Mouse (Mus musculus): Measurements from ENCODE around the gene Mllt3. TPM values are rescaled to one million over a fixed set of nuclear protein-coding genes. Genes with fewer than 3 reads are reported as not detected.

The Mllt3 gene
- polyA plus RNA-seq, 1 experiment: 11.6 TPM

DNA sequence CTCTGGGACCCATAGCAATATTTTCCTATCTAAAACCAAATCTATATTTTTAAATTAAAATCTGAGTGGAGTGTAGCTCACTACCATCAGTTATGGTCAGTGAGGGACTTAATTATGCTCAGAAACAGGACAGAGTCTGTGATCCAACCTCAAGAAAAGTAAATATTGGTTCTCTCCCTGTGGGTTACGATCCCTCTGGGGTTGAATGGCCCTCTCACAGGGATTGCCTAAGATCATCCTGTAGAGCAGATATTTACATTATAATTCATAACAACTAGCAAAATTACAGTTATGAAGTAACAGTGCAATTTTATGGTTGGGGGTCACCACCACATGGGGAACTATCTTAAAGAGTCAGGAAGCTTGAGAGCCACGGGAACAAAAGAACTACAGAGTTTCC lies 152.9 kb downstream of the Mllt3 start:
- WGBS: 88% methylated on average over 2 of the region's 2 CpGs

DNA sequence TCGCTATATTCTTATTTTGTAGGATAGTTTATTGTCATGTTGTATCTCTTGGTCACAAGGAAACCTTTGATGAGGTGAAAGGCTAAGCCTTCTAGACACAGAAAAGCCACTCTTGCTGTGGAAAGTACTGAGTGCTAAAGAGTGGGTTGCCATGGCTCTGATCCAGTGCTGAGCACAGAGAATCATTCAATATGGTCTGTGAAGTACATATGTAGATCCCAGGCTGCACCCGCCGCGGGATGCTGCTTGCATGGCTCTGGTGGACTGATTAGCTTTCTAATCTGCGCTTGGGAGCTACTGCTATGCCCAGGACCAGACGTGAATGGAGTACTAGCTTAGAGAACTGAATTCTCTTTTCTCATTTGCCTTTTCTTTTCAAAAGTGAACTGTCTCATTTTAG lies 154.5 kb downstream of the Mllt3 start:
- Histone ChIP-seq H3K36me3 (ENCODE audit: control insufficient read depth, insufficient read depth, low read length) (0 out of 2 replicates have a peak, but pooled peaks cover 1% of the 10 kb centered on the region), H3K4me3 (ENCODE audit: control insufficient read depth, insufficient read depth, low read length) (no peak overlapping the region), H3K4me1 (replicated peaks; ENCODE audit: control insufficient read depth, insufficient read depth, low read length) (no peaks in the 10 kb centered on the region), H3K27ac (ENCODE audit: control insufficient read depth, insufficient read depth, low read length) (no peak overlapping the region), H3K27me3 (ENCODE audit: control insufficient read depth, insufficient read depth, low read length) (no peaks in the 10 kb centered on the region)
- 95% methylated on average over 6 of the region's 6 CpGs for WGBS
- no peak for DNase-seq
- no peak for TF ChIP-seq CTCF (IDR thresholded peaks at IDR 0.05; ENCODE audit: borderline replicate concordance, control insufficient read depth, extremely low read depth, insufficient read depth, low read length, poor library complexity)
- TF ChIP-seq POLR2A (IDR thresholded peaks at IDR 0.05; ENCODE audit: control insufficient read depth, extremely low read depth, insufficient read depth, low read length, poor library complexity): no peak

More for the DNA sequence above, 152.9 kb downstream of the Mllt3 start:
- Histone ChIP-seq H3K36me3 (ENCODE audit: control insufficient read depth, insufficient read depth, low read length) (no peaks in the 10 kb centered on the region), H3K27me3 (ENCODE audit: control insufficient read depth, insufficient read depth, low read length) (no peaks in the 10 kb centered on the region), H3K27ac (ENCODE audit: control insufficient read depth, insufficient read depth, low read length) (no peak overlapping the region), H3K4me3 (ENCODE audit: control insufficient read depth, insufficient read depth, low read length) (no peak overlapping the region), H3K4me1 (replicated peaks; ENCODE audit: control insufficient read depth, insufficient read depth, low read length) (no peaks in the 10 kb centered on the region)
- no peak for DNase-seq
- no peak for TF ChIP-seq POLR2A (IDR thresholded peaks at IDR 0.05; ENCODE audit: control insufficient read depth, extremely low read depth, insufficient read depth, low read length, poor library complexity)
- TF ChIP-seq CTCF (IDR thresholded peaks at IDR 0.05; ENCODE audit: borderline replicate concordance, control insufficient read depth, extremely low read depth, insufficient read depth, low read length, poor library complexity): no peak

DNA sequence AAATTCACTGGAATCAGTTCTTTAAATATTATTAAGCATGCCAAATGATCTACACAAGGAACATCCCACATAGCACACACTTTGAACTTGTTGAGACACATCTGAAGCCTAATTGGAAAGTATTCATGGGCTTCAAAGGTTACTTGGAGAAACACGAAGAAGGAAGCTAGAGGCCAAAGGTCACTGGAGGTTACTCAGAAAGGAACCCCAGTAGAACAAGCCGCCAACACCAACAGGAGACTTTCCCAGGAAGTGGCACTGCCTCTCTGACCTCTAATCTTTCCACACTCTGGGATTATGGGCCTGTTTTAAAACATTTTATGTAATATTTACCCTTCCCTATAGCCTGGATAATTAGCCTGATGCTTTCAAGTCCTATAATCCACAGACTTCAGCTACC lies 162.6 kb downstream of the Mllt3 start:
- no peaks in the 10 kb centered on the region for H3K27me3 ChIP-seq (ENCODE audit: control insufficient read depth, insufficient read depth, low read length)
- H3K36me3 ChIP-seq (ENCODE audit: control insufficient read depth, insufficient read depth, low read length): peaks cover 7% of the 10 kb centered on the region; the same call in 1 of the 2 replicates
- H3K4me1 ChIP-seq (replicated peaks; ENCODE audit: control insufficient read depth, insufficient read depth, low read length): no peaks in the 10 kb centered on the region
- 80% methylated on average over 2 of the region's 2 CpGs for WGBS
- H3K27ac ChIP-seq (ENCODE audit: control insufficient read depth, insufficient read depth, low read length): no peak overlapping the region
- DNase-seq: no peak
- TF ChIP-seq POLR2A (IDR thresholded peaks at IDR 0.05; ENCODE audit: control insufficient read depth, extremely low read depth, insufficient read depth, low read length, poor library complexity): no peak
- no peak for TF ChIP-seq CTCF (IDR thresholded peaks at IDR 0.05; ENCODE audit: borderline replicate concordance, control insufficient read depth, extremely low read depth, insufficient read depth, low read length, poor library complexity)
- no peak overlapping the region for H3K4me3 ChIP-seq (ENCODE audit: control insufficient read depth, insufficient read depth, low read length)

DNA sequence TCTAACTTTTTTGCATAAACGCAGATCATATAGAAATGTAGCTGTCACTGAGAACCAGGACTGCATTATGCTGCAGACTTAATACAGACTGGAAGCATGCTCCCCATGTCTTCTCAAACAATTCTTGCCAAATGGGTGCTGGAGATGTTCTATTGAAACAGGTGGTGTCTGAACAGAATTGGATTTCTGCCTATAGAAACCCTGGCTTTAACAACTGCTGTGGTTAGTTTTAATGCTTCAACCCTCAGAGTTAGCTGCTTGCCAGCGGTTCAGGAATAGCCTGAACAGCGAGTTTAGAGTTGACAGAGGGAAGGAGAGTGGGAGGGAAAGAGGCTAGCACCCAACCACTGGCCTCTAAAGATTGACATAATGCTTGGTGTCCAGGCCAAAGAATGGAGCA lies 166.6 kb downstream of the Mllt3 start:
- no peaks in the 10 kb centered on the region for H3K27me3 ChIP-seq (ENCODE audit: control insufficient read depth, insufficient read depth, low read length)
- 90% methylated on average over 3 of the region's 3 CpGs for WGBS
- DNase-seq: no peak
- TF ChIP-seq POLR2A (IDR thresholded peaks at IDR 0.05; ENCODE audit: control insufficient read depth, extremely low read depth, insufficient read depth, low read length, poor library complexity) (no peak), CTCF (IDR thresholded peaks at IDR 0.05; ENCODE audit: borderline replicate concordance, control insufficient read depth, extremely low read depth, insufficient read depth, low read length, poor library complexity) (no peak)
- H3K4me3 ChIP-seq (ENCODE audit: control insufficient read depth, insufficient read depth, low read length): no peak overlapping the region
- H3K27ac ChIP-seq (ENCODE audit: control insufficient read depth, insufficient read depth, low read length): no peak overlapping the region
- H3K36me3 ChIP-seq (ENCODE audit: control insufficient read depth, insufficient read depth, low read length): no peaks in the 10 kb centered on the region
- H3K4me1 ChIP-seq (replicated peaks; ENCODE audit: control insufficient read depth, insufficient read depth, low read length): no peaks in the 10 kb centered on the region

- 66% methylated on average over 3 of the region's 3 CpGs for WGBS
- DNase-seq: no peak
These were observed 167.3 kb downstream of the Mllt3 start for GRCm38 (mm10) chr4:87865848-87866247.

DNA sequence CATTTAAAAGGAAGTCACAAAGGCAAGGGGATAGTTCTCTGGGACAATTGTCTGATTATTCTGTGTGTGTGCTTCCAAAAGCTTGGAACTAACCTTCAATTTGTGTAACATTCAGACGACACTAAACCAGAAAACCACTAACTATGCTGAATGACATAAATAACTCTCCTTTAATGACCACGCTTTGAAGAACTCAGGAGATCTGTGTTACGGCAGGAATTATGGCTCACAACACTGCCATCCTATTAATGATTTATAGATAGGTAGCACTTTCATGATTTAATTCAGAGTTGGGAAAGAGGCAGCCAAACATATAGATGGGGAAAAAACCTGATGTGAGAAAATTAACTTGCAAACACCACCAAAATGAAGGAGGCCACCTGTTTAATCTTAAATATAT lies 168.1 kb downstream of the Mllt3 start:
- Histone ChIP-seq H3K27ac (ENCODE audit: control insufficient read depth, insufficient read depth, low read length) (no peak overlapping the region), H3K36me3 (ENCODE audit: control insufficient read depth, insufficient read depth, low read length) (no peaks in the 10 kb centered on the region), H3K4me3 (ENCODE audit: control insufficient read depth, insufficient read depth, low read length) (no peak overlapping the region), H3K4me1 (replicated peaks; ENCODE audit: control insufficient read depth, insufficient read depth, low read length) (no peaks in the 10 kb centered on the region), H3K27me3 (ENCODE audit: control insufficient read depth, insufficient read depth, low read length) (no peaks in the 10 kb centered on the region)
- no peak for DNase-seq
- whole genome bisulfite sequencing: 91% methylated on average over 3 of the region's 3 CpGs
- TF ChIP-seq CTCF (IDR thresholded peaks at IDR 0.05; ENCODE audit: borderline replicate concordance, control insufficient read depth, extremely low read depth, insufficient read depth, low read length, poor library complexity): no peak
- no peak for TF ChIP-seq POLR2A (IDR thresholded peaks at IDR 0.05; ENCODE audit: control insufficient read depth, extremely low read depth, insufficient read depth, low read length, poor library complexity)

More at GRCm38 (mm10) chr4:87865848-87866247, 167.3 kb downstream of the Mllt3 start:
- Histone ChIP-seq H3K36me3 (ENCODE audit: control insufficient read depth, insufficient read depth, low read length) (no peaks in the 10 kb centered on the region), H3K4me3 (ENCODE audit: control insufficient read depth, insufficient read depth, low read length) (no peak overlapping the region), H3K4me1 (replicated peaks; ENCODE audit: control insufficient read depth, insufficient read depth, low read length) (no peaks in the 10 kb centered on the region), H3K27ac (ENCODE audit: control insufficient read depth, insufficient read depth, low read length) (no peak overlapping the region), H3K27me3 (ENCODE audit: control insufficient read depth, insufficient read depth, low read length) (no peaks in the 10 kb centered on the region)
- TF ChIP-seq POLR2A (IDR thresholded peaks at IDR 0.05; ENCODE audit: control insufficient read depth, extremely low read depth, insufficient read depth, low read length, poor library complexity) (no peak), CTCF (IDR thresholded peaks at IDR 0.05; ENCODE audit: borderline replicate concordance, control insufficient read depth, extremely low read depth, insufficient read depth, low read length, poor library complexity) (no peak)

- TF ChIP-seq CTCF (IDR thresholded peaks at IDR 0.05; ENCODE audit: borderline replicate concordance, control insufficient read depth, extremely low read depth, insufficient read depth, low read length, poor library complexity): no peak
- no peak for TF ChIP-seq POLR2A (IDR thresholded peaks at IDR 0.05; ENCODE audit: control insufficient read depth, extremely low read depth, insufficient read depth, low read length, poor library complexity)
- 91% methylated on average over 5 of the region's 5 CpGs for WGBS
These were observed 170.0 kb downstream of the Mllt3 start for GRCm38 (mm10) chr4:87863212-87863611.

More at GRCm38 (mm10) chr4:87863212-87863611, 170.0 kb downstream of the Mllt3 start:
- Histone ChIP-seq H3K4me1 (replicated peaks; ENCODE audit: control insufficient read depth, insufficient read depth, low read length) (no peaks in the 10 kb centered on the region), H3K27ac (ENCODE audit: control insufficient read depth, insufficient read depth, low read length) (no peak overlapping the region), H3K27me3 (ENCODE audit: control insufficient read depth, insufficient read depth, low read length) (no peaks in the 10 kb centered on the region), H3K36me3 (ENCODE audit: control insufficient read depth, insufficient read depth, low read length) (no peaks in the 10 kb centered on the region), H3K4me3 (ENCODE audit: control insufficient read depth, insufficient read depth, low read length) (no peak overlapping the region)
- no peak for DNase-seq
